Mouse (Mus musculus) intestine, embryonic 15.5 days (tissue): ENCODE data around the gene Fam151a. TPM values are rescaled to one million over a fixed set of nuclear protein-coding genes. Genes with fewer than 3 reads are reported as not detected.
"Not testable (repeated sequence)": the region's sequence is repeated elsewhere in the genome, so short reads cannot be mapped to it uniquely, and the experiment has no call there.

Source experiments
- ATAC-seq: fragments of 200-750 bp; cut with Nextera tagmentation; 2 replicates; pipeline ENCODE4 v1.8.0; 2017; ENCODE audit warnings: moderate TSS enrichment, moderate library complexity
- H3K27ac ChIP-seq: fragments of 300-500 bp; sonication (generic); 2 replicates; pipeline ENCODE4 v1.5.1; 2015; ENCODE audit warnings: mild to moderate bottlenecking, inconsistent platforms
- H3K27me3 ChIP-seq: fragments of 300-500 bp; sonication (generic); replicated peaks from 2 replicates; pipeline ENCODE4 v1.6.1; 2015; ENCODE audit warnings: inconsistent platforms
- H3K36me3 ChIP-seq: fragments of 300-500 bp; sonication (generic); 2 replicates; pipeline ENCODE4 v1.6.1; 2015; ENCODE audit warnings: inconsistent platforms
- H3K4me1 ChIP-seq: fragments of 300-500 bp; sonication (generic); replicated peaks from 2 replicates; pipeline ENCODE4 v1.6.1; 2015; ENCODE audit warnings: inconsistent platforms
- H3K4me2 ChIP-seq: fragments of 300-500 bp; sonication (generic); replicated peaks from 2 replicates; pipeline ENCODE4 v1.6.1; 2015; ENCODE audit warnings: mild to moderate bottlenecking, inconsistent platforms
- H3K4me3 ChIP-seq: fragments of 300-500 bp; sonication (generic); replicated peaks from 2 replicates; pipeline ENCODE4 v1.5.1; 2015; ENCODE audit warnings: inconsistent platforms
- H3K9ac ChIP-seq: fragments of 300-500 bp; sonication (generic); 2 replicates; pipeline ENCODE4 v1.6.1; 2015; ENCODE audit warnings: inconsistent platforms
- H3K9me3 ChIP-seq: fragments of 300-500 bp; sonication (generic); 2 replicates; pipeline ENCODE4 v1.6.1; 2016; ENCODE audit warnings: inconsistent platforms
- WGBS: fragments of 180-500 bp; shearing (Covaris S2); methylation state at CpG from one replicate; pipeline ENCODE4 v1.1.7; 2015; 5-methylcytosine and 5-hydroxymethylcytosine counted together
- polyA plus RNA-seq: library from polyadenylated mRNA; unstranded; fragments of >200 nt; fragmentation: Nextera tagmentation; extraction: Ambion mirVana; gene quantifications from 2 replicates; pipeline ENCODE4 v1.2.1, GENCODE M21; 2015

Fam151a gene
- polyA plus RNA-seq, 1 experiment from 2014 or later: 1.2 TPM

GRCm38 (mm10) chr4:106780045-106780444 lies 46.4 kb downstream of the Fam151a start:
- 45% methylated on average over 3 of the region's 3 CpGs for WGBS
- no peak overlapping the region for H3K9ac ChIP-seq
- no peaks in the 10 kb centered on the region for H3K36me3 ChIP-seq
- no peak overlapping the region for H3K27ac ChIP-seq
- no peaks in the 10 kb centered on the region for H3K9me3 ChIP-seq
- H3K4me3 ChIP-seq: no peak overlapping the region
- no peak overlapping the region for H3K4me2 ChIP-seq
- no peak for ATAC-seq
- H3K27me3 ChIP-seq: no peaks in the 10 kb centered on the region
- peaks cover 17% of the 10 kb centered on the region for H3K4me1 ChIP-seq

GRCm38 (mm10) chr4:106783137-106783536 lies 49.4 kb downstream of the Fam151a start:
- Histone ChIP-seq H3K4me2 (no peak overlapping the region), H3K9me3 (no peaks in the 10 kb centered on the region), H3K9ac (no peak overlapping the region), H3K27me3 (no peaks in the 10 kb centered on the region), H3K4me1 (peaks cover 38% of the 10 kb centered on the region), H3K4me3 (no peak overlapping the region), H3K27ac (no peak overlapping the region), H3K36me3 (no peaks in the 10 kb centered on the region)
- ATAC-seq: no peak
- 79% methylated on average over 10 of the region's 10 CpGs for WGBS

GRCm38 (mm10) chr4:106784806-106785205 lies 51.1 kb downstream of the Fam151a start:
- H3K4me3 ChIP-seq: no peak overlapping the region
- no peaks in the 10 kb centered on the region for H3K27me3 ChIP-seq
- 87% methylated on average over 7 of the region's 7 CpGs for WGBS
- H3K9me3 ChIP-seq: no peaks in the 10 kb centered on the region
- H3K27ac ChIP-seq: no peak overlapping the region
- H3K36me3 ChIP-seq: no peaks in the 10 kb centered on the region
- no peak overlapping the region for H3K4me2 ChIP-seq
- ATAC-seq: no peak
- peaks cover 40% of the 10 kb centered on the region for H3K4me1 ChIP-seq
- H3K9ac ChIP-seq: no peak overlapping the region

GRCm38 (mm10) chr4:106785345-106785744 lies 51.7 kb downstream of the Fam151a start:
- H3K27ac ChIP-seq: peak overlapping the region; percentile 79; the same call in 1 of the 2 replicates
- no peaks in the 10 kb centered on the region for H3K9me3 ChIP-seq
- WGBS: 73% methylated on average over 7 of the region's 7 CpGs

GRCm38 (mm10) chr4:106785753-106786540 lies 52.3 kb downstream of the Fam151a start:
- H3K9me3 ChIP-seq: no peaks in the 10 kb centered on the region
- 20% methylated on average over 5 of the region's 5 CpGs for WGBS
- 0 out of 2 replicates have a peak overlapping the region, but pooled peaks have one; percentile 5 for H3K9ac ChIP-seq
- H3K4me1 ChIP-seq: peaks cover 42% of the 10 kb centered on the region
- H3K36me3 ChIP-seq: no peaks in the 10 kb centered on the region
- peak; percentile 59 for ATAC-seq
- no peak overlapping the region for H3K4me2 ChIP-seq
- H3K27me3 ChIP-seq: no peaks in the 10 kb centered on the region
- peak overlapping the region; percentile 79 for H3K27ac ChIP-seq
- no peak overlapping the region for H3K4me3 ChIP-seq

More at GRCm38 (mm10) chr4:106785345-106785744, 51.7 kb downstream of the Fam151a start:
- Histone ChIP-seq H3K27me3 (no peaks in the 10 kb centered on the region), H3K4me1 (peaks cover 42% of the 10 kb centered on the region), H3K4me3 (no peak overlapping the region), H3K36me3 (no peaks in the 10 kb centered on the region), H3K9ac (no peak overlapping the region), H3K4me2 (no peak overlapping the region)
- ATAC-seq: no peak

- peaks cover 51% of the 10 kb centered on the region for H3K4me1 ChIP-seq
- H3K4me2 ChIP-seq: no peak overlapping the region
- H3K9ac ChIP-seq: no peak overlapping the region
- no peak overlapping the region for H3K4me3 ChIP-seq
- 38% methylated on average over 7 of the region's 7 CpGs for WGBS
- no peak for ATAC-seq
- no peaks in the 10 kb centered on the region for H3K27me3 ChIP-seq
- no peaks in the 10 kb centered on the region for H3K36me3 ChIP-seq
- no peak overlapping the region for H3K27ac ChIP-seq
- H3K9me3 ChIP-seq: no peaks in the 10 kb centered on the region
These were observed 54.1 kb downstream of the Fam151a start for GRCm38 (mm10) chr4:106787830-106788229.

- peaks cover 49% of the 10 kb centered on the region for H3K4me1 ChIP-seq
- H3K9ac ChIP-seq: no peak overlapping the region
- no peaks in the 10 kb centered on the region for H3K27me3 ChIP-seq
- no peak overlapping the region for H3K4me2 ChIP-seq
- H3K4me3 ChIP-seq: no peak overlapping the region
- WGBS: 79% methylated on average over 11 of the region's 11 CpGs
- no peaks in the 10 kb centered on the region for H3K9me3 ChIP-seq
- ATAC-seq: no peak
- no peak overlapping the region for H3K27ac ChIP-seq
- H3K36me3 ChIP-seq: no peaks in the 10 kb centered on the region
These were observed 54.9 kb downstream of the Fam151a start for GRCm38 (mm10) chr4:106788627-106789026.

GRCm38 (mm10) chr4:106789705-106790104 lies 56.0 kb downstream of the Fam151a start:
- H3K4me2 ChIP-seq: no peak overlapping the region
- H3K9ac ChIP-seq: no peak overlapping the region
- no peak overlapping the region for H3K4me3 ChIP-seq
- no peak overlapping the region for H3K27ac ChIP-seq
- WGBS: 59% methylated on average over 9 of the region's 9 CpGs
- no peak for ATAC-seq
- H3K27me3 ChIP-seq: no peaks in the 10 kb centered on the region
- peaks cover 51% of the 10 kb centered on the region for H3K4me1 ChIP-seq
- no peaks in the 10 kb centered on the region for H3K36me3 ChIP-seq
- H3K9me3 ChIP-seq: no peaks in the 10 kb centered on the region

GRCm38 (mm10) chr4:106790218-106790617 lies 56.5 kb downstream of the Fam151a start:
- not testable (repeated sequence) for H3K9me3 ChIP-seq, ATAC-seq, H3K9ac ChIP-seq, H3K27me3 ChIP-seq, H3K4me2 ChIP-seq, H3K36me3 ChIP-seq, H3K27ac ChIP-seq, H3K4me3 ChIP-seq
- H3K4me1 ChIP-seq: peaks cover 51% of the 10 kb centered on the region
- WGBS: 76% methylated on average over 5 of the region's 5 CpGs

- ATAC-seq: peak; percentile 66
- H3K27ac ChIP-seq: peak overlapping the region; percentile 62; the same call in 1 of the 2 replicates
- WGBS: 83% methylated on average over 1 of the region's 1 CpGs
These were observed 57.2 kb downstream of the Fam151a start for GRCm38 (mm10) chr4:106790938-106791337.

GRCm38 (mm10) chr4:106792276-106792675 lies 58.6 kb downstream of the Fam151a start:
- no peaks in the 10 kb centered on the region for H3K9me3 ChIP-seq
- peak; percentile 86 for ATAC-seq
- peak overlapping the region; percentile 11; the same call in 1 of the 2 replicates for H3K4me2 ChIP-seq
- no peaks in the 10 kb centered on the region for H3K27me3 ChIP-seq
- H3K36me3 ChIP-seq: no peaks in the 10 kb centered on the region
- no peak overlapping the region for H3K4me3 ChIP-seq
- peak overlapping the region; percentile 56 for H3K27ac ChIP-seq
- peaks cover 35% of the 10 kb centered on the region for H3K4me1 ChIP-seq
- H3K9ac ChIP-seq: no peak overlapping the region

More at GRCm38 (mm10) chr4:106790938-106791337, 57.2 kb downstream of the Fam151a start:
- Histone ChIP-seq H3K4me1 (peaks cover 47% of the 10 kb centered on the region), H3K4me3 (no peak overlapping the region), H3K27me3 (no peaks in the 10 kb centered on the region), H3K4me2 (no peak overlapping the region), H3K9ac (no peak overlapping the region), H3K36me3 (no peaks in the 10 kb centered on the region), H3K9me3 (no peaks in the 10 kb centered on the region)

GRCm38 (mm10) chr4:106793826-106794225 lies 60.1 kb downstream of the Fam151a start:
- 90% methylated on average over 9 of the region's 9 CpGs for WGBS
- H3K9ac ChIP-seq, H3K4me2 ChIP-seq, H3K27ac ChIP-seq, H3K27me3 ChIP-seq, H3K4me3 ChIP-seq, ATAC-seq, H3K9me3 ChIP-seq, H3K36me3 ChIP-seq: not testable (repeated sequence)
- peaks cover 28% of the 10 kb centered on the region for H3K4me1 ChIP-seq

- Histone ChIP-seq H3K4me1 (peaks cover 29% of the 10 kb centered on the region), H3K4me3 (no peak overlapping the region), H3K4me2 (no peak overlapping the region), H3K9ac (no peak overlapping the region), H3K9me3 (no peaks in the 10 kb centered on the region), H3K27ac (no peak overlapping the region), H3K36me3 (no peaks in the 10 kb centered on the region), H3K27me3 (no peaks in the 10 kb centered on the region)
- ATAC-seq: no peak
- WGBS: 80% methylated on average over 7 of the region's 7 CpGs
These were observed 60.6 kb downstream of the Fam151a start for GRCm38 (mm10) chr4:106794247-106794646.
